Mouse (Mus musculus): ENCODE results near the gene Setd1b.

Gene Setd1b

GRCm38 (mm10) chr5:123192606-123193150 is 50.7 kb downstream of the Setd1b start:
- no peak for TF ChIP-seq GATA4 (IDR thresholded peaks at IDR 0.05; ENCODE audit: insufficient replicate concordance, low read length)

GRCm38 (mm10) chr5:123193436-123193835 is 51.4 kb downstream of the Setd1b start:
- no peak for TF ChIP-seq GATA4 (IDR thresholded peaks at IDR 0.05; ENCODE audit: insufficient replicate concordance, low read length)

DNA sequence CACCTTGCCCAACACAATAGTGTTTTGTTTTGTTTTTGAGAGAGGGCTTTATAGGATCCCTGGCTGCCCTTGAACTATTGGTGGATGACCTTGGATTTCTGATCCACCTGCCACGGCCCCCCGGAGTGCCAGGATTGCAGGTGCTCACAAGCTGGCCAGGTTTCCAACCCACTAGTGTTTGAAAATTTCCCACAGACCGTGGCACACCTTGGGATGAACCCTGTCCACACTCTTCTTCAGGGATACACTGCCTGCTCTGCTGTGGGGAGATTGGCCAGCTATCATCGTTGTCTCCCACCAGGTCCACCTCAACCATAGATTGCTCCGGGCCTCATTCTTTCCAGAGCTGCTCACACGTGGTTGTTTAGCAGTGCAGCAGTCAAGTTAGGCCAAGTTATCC is 52.9 kb downstream of the Setd1b start:
- TF ChIP-seq GATA4 (IDR thresholded peaks at IDR 0.05; ENCODE audit: insufficient replicate concordance, low read length) = no peak

- TF ChIP-seq GATA4 (IDR thresholded peaks at IDR 0.05; ENCODE audit: insufficient replicate concordance, low read length) = no peak
Observed at GRCm38 (mm10) chr5:123195500-123196000, 53.6 kb downstream of the Setd1b start.

GRCm38 (mm10) chr5:123196746-123197145 is 54.8 kb downstream of the Setd1b start:
- TF ChIP-seq GATA4 (IDR thresholded peaks at IDR 0.05; ENCODE audit: insufficient replicate concordance, low read length) = no peak

DNA sequence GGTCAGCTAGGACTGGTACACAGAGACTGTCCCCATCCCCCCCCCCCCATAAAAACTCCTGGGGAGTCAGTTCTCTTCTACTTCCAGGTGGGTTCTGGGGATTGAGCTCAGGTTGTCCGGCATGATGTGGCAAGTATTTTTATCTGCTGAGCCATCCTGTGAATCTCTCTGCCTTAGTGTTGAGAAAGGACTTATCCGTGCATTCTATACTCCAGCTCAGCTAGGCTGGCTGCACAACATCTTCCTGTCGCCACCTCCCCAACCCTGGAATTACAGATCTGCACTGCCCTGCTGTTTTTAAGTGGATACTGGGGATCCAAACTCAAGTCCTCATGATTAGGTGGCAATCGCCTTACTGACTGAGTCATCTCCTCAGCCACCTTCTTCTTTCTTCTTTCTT is 56.5 kb downstream of the Setd1b start:
- TF ChIP-seq GATA4 (IDR thresholded peaks at IDR 0.05; ENCODE audit: insufficient replicate concordance, low read length) = no peak

DNA sequence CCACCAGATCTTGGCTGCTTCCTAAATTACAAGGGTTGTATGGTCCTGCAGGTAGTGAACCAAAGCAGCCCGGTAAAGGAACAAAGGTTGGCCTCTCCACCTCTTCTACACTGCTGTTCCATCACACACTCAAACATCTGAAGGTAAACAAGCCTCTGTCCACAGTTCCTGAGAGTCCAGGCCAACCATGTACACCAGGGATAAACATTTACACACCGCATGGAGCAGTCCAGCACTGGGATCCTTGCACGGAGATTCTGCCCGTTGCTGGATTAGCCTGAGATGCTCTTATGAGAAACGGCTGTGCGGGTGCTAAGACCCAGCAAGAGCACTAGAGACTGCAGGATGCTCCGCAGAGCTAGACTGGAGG is 59.5 kb downstream of the Setd1b start:
- no peak for TF ChIP-seq GATA4 (IDR thresholded peaks at IDR 0.05; ENCODE audit: insufficient replicate concordance, low read length)

DNA sequence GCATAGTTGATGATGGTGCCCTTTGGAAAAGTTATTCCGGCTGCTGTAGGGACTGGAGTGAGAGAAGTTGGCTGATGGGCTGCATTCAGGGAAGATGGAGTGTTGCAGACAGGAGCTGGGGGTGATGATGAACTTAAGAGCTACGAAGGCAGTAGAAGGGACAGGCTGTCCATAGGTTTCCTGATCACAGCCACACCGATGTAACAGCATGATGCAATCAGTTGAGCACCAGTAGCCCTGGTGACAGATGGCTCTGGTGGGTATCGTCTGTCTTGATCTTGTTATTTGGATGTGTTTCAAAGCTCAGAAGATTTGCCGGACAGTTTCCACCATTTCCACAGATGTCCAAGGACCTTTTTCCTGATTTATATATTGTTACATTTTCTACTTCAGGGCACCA is 60.0 kb downstream of the Setd1b start:
- no peak for TF ChIP-seq GATA4 (IDR thresholded peaks at IDR 0.05; ENCODE audit: insufficient replicate concordance, low read length)

All from liver, adult (tissue).